Mouse (Mus musculus) left cerebral cortex, postnatal 14 days (tissue): Measurements from ENCODE around the gene Gm13101. TPM values are rescaled to one million over a fixed set of nuclear protein-coding genes. Genes with fewer than 3 reads are reported as not detected.
"Not testable (repeated sequence)": the region's sequence is repeated elsewhere in the genome, so short reads cannot be mapped to it uniquely, and the experiment has no call there.

ENCODE experiments used
- DNase-seq, 2 experiments: peaks; one replicate each; pipeline ENCODE4 v3.0.0; 2021 to 2022; ENCODE audit warnings: low spot score in 2 of 2, mixed read lengths in 1 of 2
- intact Hi-C: fragments of 180-260 bp; cut with DNase I; formaldehyde crosslinking; loops from one replicate; pipeline ENCODE4 v1.15.1; 2025
- long read RNA-seq, 2 experiments: library from polyadenylated mRNA; stranded (forward); transcript quantifications; one replicate each; pipeline ENCODE4 v2.0.0; 2021
- total RNA-seq, 2 experiments: library from RNA; stranded (reverse); gene quantifications; 2 replicates each; pipeline ENCODE4 v1.2.3; 2021

Gm13101 gene
- not detected for total RNA-seq
- long read RNA-seq, experiment 1: 0 reads
- long read RNA-seq, experiment 2: 0 reads

- DNase-seq, intact Hi-C loops: not testable (repeated sequence)
Measured at GRCm38 (mm10) chr4:143966850-143967249, at the start of gene Gm13101. Gm13101 (minus strand) TSS chr4:143966950.

GRCm38 (mm10) chr4:143994269-143994668 is 27.5 kb upstream of the Gm13101 start, which contains the start of gene Pramef17:
Pramef17 (minus strand) TSS chr4:143994369.
- intact Hi-C loops, DNase-seq: not testable (repeated sequence)

GRCm38 (mm10) chr4:143988126-143988525 is 21.4 kb upstream of the Gm13101 start:
- peak; percentile 63 to 67 for DNase-seq
- intact Hi-C loops: not testable (repeated sequence)

GRCm38 (mm10) chr4:143987475-143987941 is 20.8 kb upstream of the Gm13101 start:
- DNase-seq: peak; percentile 32 to 84
- intact Hi-C loops: not testable (repeated sequence)

GRCm38 (mm10) chr4:143985733-143986132 is 19.0 kb upstream of the Gm13101 start:
- peak; percentile 26 to 52 for DNase-seq
- intact Hi-C loops: not testable (repeated sequence)

GRCm38 (mm10) chr4:143985165-143985564 is 18.4 kb upstream of the Gm13101 start:
- intact Hi-C loops: not testable (repeated sequence)
- DNase-seq: peak; percentile 7 to 15

- DNase-seq, intact Hi-C loops: not testable (repeated sequence)
Measured at GRCm38 (mm10) chr4:143983446-143983845, 16.7 kb upstream of the Gm13101 start.

- DNase-seq, intact Hi-C loops: not testable (repeated sequence)
Measured at GRCm38 (mm10) chr4:143950916-143951315, 15.8 kb downstream of the Gm13101 start, which contains the start of gene Pramef25. Pramef25 (minus strand) TSS chr4:143951016.

Other genes with a start within 250 kb of the Gm13101 start
- gene Gm13078, start 247.5 kb downstream of the Gm13101 start, total RNA-seq: not detected
- gene Gm13023, start 177.6 kb downstream of the Gm13101 start, total RNA-seq: not detected
- gene Gm13084, start 150.9 kb downstream of the Gm13101 start, total RNA-seq: not detected
- gene Gm13103, start 120.5 kb downstream of the Gm13101 start, total RNA-seq: not detected
- gene Pramef6, start 66.6 kb downstream of the Gm13101 start, total RNA-seq: not detected
- not detected for gene Pramef25, start 15.9 kb downstream of the Gm13101 start, total RNA-seq
- gene Pramef17, start 27.4 kb upstream of the Gm13101 start, total RNA-seq: not detected
- not detected for gene Pramel4, start 92.2 kb upstream of the Gm13101 start, total RNA-seq
- gene Gm13102, start 139.5 kb upstream of the Gm13101 start, total RNA-seq: not detected
- not detected for gene Oog3, start 195.7 kb upstream of the Gm13101 start, total RNA-seq
- not detected for gene Oog2, start 223.8 kb upstream of the Gm13101 start, total RNA-seq
- not detected for gene C87977, start 246.4 kb upstream of the Gm13101 start, total RNA-seq